In genomic region chr14:17171896-17172295, GRCm38 (mm10) we compare ENCODE assay signal across 8 mouse cellular contexts.
A peak's percentile ranks its signal among the peaks of the same experiment; 100 is the strongest.
DNase-seq lines count a peak whose midpoint lies in the region; ATAC-seq and TF ChIP-seq lines count a peak whose summit lies in the region.
"Had no signal": no experiment of that assay in that cellular context is flagged by ENCODE, and none has a peak within 500 bp of the region (broad histone marks: within the 10 kb centered on the region; RNA-seq: fewer than 3 reads in every experiment).

No protein-coding gene starts in this region.

- H3K27ac ChIP-seq in testis, adult 2 months (ENCODE audit: control insufficient read depth, insufficient read depth, low read depth, low read length): no peak overlapping the region
- no peak overlapping the region for H3K27ac ChIP-seq in hindbrain, embryonic 10.5 days
- H3K27ac ChIP-seq in lung, postnatal 0 days (ENCODE audit: low read length): no peak overlapping the region
- no peak overlapping the region for H3K27ac ChIP-seq in thymus, adult 2 months (ENCODE audit: control insufficient read depth, insufficient read depth, low read length)

- no peak for TF ChIP-seq EP300 in lung, postnatal 0 days (IDR thresholded peaks at IDR 0.05)

- peak overlapping the region; percentile 77 for H3K4me2 ChIP-seq in lung, postnatal 0 days (replicated peaks; ENCODE audit: low read depth, low read length)

- no peak overlapping the region for H3K9ac ChIP-seq in lung, postnatal 0 days (replicated peaks; ENCODE audit: low read depth)

- peak overlapping the region; percentile 80 for H3K4me3 ChIP-seq in testis, adult 2 months (ENCODE audit: control insufficient read depth, low read depth, low read length)
- peak overlapping the region; percentile 61 for H3K4me3 ChIP-seq in hindbrain, embryonic 10.5 days
- H3K4me3 ChIP-seq in lung, postnatal 0 days (ENCODE audit: low read depth, low read length): peak overlapping the region; percentile 43; the same call in 1 of the 2 replicates
- H3K4me3 ChIP-seq in thymus, adult 2 months (ENCODE audit: control insufficient read depth, insufficient read depth, low read length): no peak overlapping the region

- H3K9me3 ChIP-seq in hindbrain, embryonic 10.5 days: no peaks in the 10 kb centered on the region
- no peaks in the 10 kb centered on the region for H3K9me3 ChIP-seq in lung, postnatal 0 days (ENCODE audit: low read length)

- 47% methylated on average over 5 of the region's 5 CpGs for WGBS in hindbrain, embryonic 10.5 days
- 38% methylated on average over 5 of the region's 5 CpGs for WGBS in lung, postnatal 0 days
- 56% methylated on average over 5 of the region's 5 CpGs for WGBS in thymus, adult 2 months

- H3K27me3 ChIP-seq in testis, adult 2 months (ENCODE audit: control insufficient read depth, insufficient read depth, low read length): no peaks in the 10 kb centered on the region
- peaks cover 16% of the 10 kb centered on the region for H3K27me3 ChIP-seq in hindbrain, embryonic 10.5 days (ENCODE audit: insufficient read depth, poor library complexity, severe bottlenecking)
- H3K27me3 ChIP-seq in lung, postnatal 0 days (replicated peaks; ENCODE audit: insufficient read depth, low read length): 0 out of 2 replicates have a peak, but pooled peaks cover 4% of the 10 kb centered on the region
- H3K27me3 ChIP-seq in thymus, adult 2 months (ENCODE audit: control insufficient read depth, insufficient read depth, low read length): no peaks in the 10 kb centered on the region

- H3K4me1 ChIP-seq in testis, adult 2 months (ENCODE audit: control insufficient read depth, insufficient read depth, low read length): peaks cover 8% of the 10 kb centered on the region
- peaks cover 13% of the 10 kb centered on the region for H3K4me1 ChIP-seq in hindbrain, embryonic 10.5 days (replicated peaks)
- H3K4me1 ChIP-seq in lung, postnatal 0 days (ENCODE audit: insufficient read depth, low read depth, low read length): peaks cover 7% of the 10 kb centered on the region; the same call in 1 of the 2 replicates
- no peaks in the 10 kb centered on the region for H3K4me1 ChIP-seq in thymus, adult 2 months (replicated peaks; ENCODE audit: control insufficient read depth, insufficient read depth, low read length)

- DNase-seq in testis, postnatal 10 days (ENCODE audit: low spot score): no peak
- DNase-seq in hindbrain, embryonic 10.5 days (ENCODE audit: low spot score): no peak
- peak; percentile 4 for DNase-seq in lung, postnatal 0 days (ENCODE audit: low spot score)
- DNase-seq in frontal cortex, postnatal 10 days (ENCODE audit: low spot score in 2 of 2): no peak
- DNase-seq in thymus, adult 2 months: no peak
- no peak for DNase-seq in c-Kit-positive CD71-positive TER-119-positive erythroid progenitor cells, embryonic 14.5 days (ENCODE audit: low spot score)
- DNase-seq: kidney, adult 2 months had no signal

- 0 out of 2 replicates have a peak, but pooled peaks have one; percentile 4 for ATAC-seq in lung, postnatal 0 days

- H3K36me3 ChIP-seq in testis, adult 2 months (ENCODE audit: control insufficient read depth, insufficient read depth, low read length): no peaks in the 10 kb centered on the region
- H3K36me3 ChIP-seq in hindbrain, embryonic 10.5 days: no peaks in the 10 kb centered on the region
- H3K36me3 ChIP-seq in lung, postnatal 0 days (ENCODE audit: insufficient read depth, low read length): no peaks in the 10 kb centered on the region
- H3K36me3 ChIP-seq in thymus, adult 2 months (ENCODE audit: control insufficient read depth, insufficient read depth, low read length): no peaks in the 10 kb centered on the region

- no peak for TF ChIP-seq CTCF in testis, adult 2 months (IDR thresholded peaks at IDR 0.05; ENCODE audit: control insufficient read depth, insufficient read depth, insufficient replicate concordance, low read depth, low read length)
- no peak for TF ChIP-seq CTCF in lung, postnatal 0 days (IDR thresholded peaks at IDR 0.05)
- TF ChIP-seq CTCF in thymus, adult 2 months (IDR thresholded peaks at IDR 0.05; ENCODE audit: borderline replicate concordance, control insufficient read depth, extremely low read depth, insufficient read depth, low read length, poor library complexity): no peak

- no peak for TF ChIP-seq POLR2A in testis, adult 2 months (IDR thresholded peaks at IDR 0.05; ENCODE audit: control insufficient read depth, low read depth, low read length)
- TF ChIP-seq POLR2A in thymus, adult 2 months (IDR thresholded peaks at IDR 0.05; ENCODE audit: control insufficient read depth, extremely low read depth, insufficient read depth, low read length, poor library complexity): no peak
